Mouse (Mus musculus) forebrain, embryonic 13.5 days (tissue): ENCODE measurements at regions not wholly inside any gene's neighbourhood (a gene's known extent, or its start where the extent isn't known, plus 50 kb on each side); places are given as distances from the start of the nearest gene placed in this dataset.

Experiments used
- ATAC-seq: fragments of 200-750 bp; cut with Nextera tagmentation; 2 replicates; pipeline ENCODE4 v1.8.0; 2017
- H3K27ac ChIP-seq: fragments of 300-500 bp; sonication (generic); 2 replicates; pipeline ENCODE4 v1.5.1; 2015; ENCODE audit warnings: inconsistent platforms, mild to moderate bottlenecking, moderate library complexity
- H3K27me3 ChIP-seq: fragments of 300-500 bp; sonication (generic); 2 replicates; pipeline ENCODE4 v1.6.1; 2015; ENCODE audit warnings: mild to moderate bottlenecking, inconsistent platforms
- H3K36me3 ChIP-seq: fragments of 300-500 bp; sonication (generic); 2 replicates; pipeline ENCODE4 v1.6.1; 2015; ENCODE audit warnings: mild to moderate bottlenecking, inconsistent platforms; ENCODE audit not compliant: poor library complexity, severe bottlenecking
- H3K4me1 ChIP-seq: fragments of 300-500 bp; sonication (generic); 2 replicates; pipeline ENCODE4 v1.6.1; 2015; ENCODE audit warnings: inconsistent platforms
- H3K4me2 ChIP-seq: fragments of 300-500 bp; sonication (generic); 2 replicates; pipeline ENCODE4 v1.6.1; 2015; ENCODE audit warnings: inconsistent platforms, mild to moderate bottlenecking, moderate library complexity
- H3K4me3 ChIP-seq: fragments of 300-500 bp; sonication (generic); 2 replicates; pipeline ENCODE4 v1.5.1; 2015; ENCODE audit warnings: mild to moderate bottlenecking, inconsistent platforms
- H3K9ac ChIP-seq: fragments of 300-500 bp; sonication (generic); 2 replicates; pipeline ENCODE4 v1.6.1; 2015; ENCODE audit warnings: mild to moderate bottlenecking, inconsistent platforms
- H3K9me3 ChIP-seq: fragments of 300-500 bp; sonication (generic); replicated peaks from 2 replicates; pipeline ENCODE4 v1.6.1; 2016; ENCODE audit warnings: inconsistent platforms
- WGBS: fragments of 180-500 bp; shearing (Covaris S2); methylation state at CpG from one replicate; pipeline ENCODE4 v1.1.7; 2015; 5-methylcytosine and 5-hydroxymethylcytosine counted together

DNA sequence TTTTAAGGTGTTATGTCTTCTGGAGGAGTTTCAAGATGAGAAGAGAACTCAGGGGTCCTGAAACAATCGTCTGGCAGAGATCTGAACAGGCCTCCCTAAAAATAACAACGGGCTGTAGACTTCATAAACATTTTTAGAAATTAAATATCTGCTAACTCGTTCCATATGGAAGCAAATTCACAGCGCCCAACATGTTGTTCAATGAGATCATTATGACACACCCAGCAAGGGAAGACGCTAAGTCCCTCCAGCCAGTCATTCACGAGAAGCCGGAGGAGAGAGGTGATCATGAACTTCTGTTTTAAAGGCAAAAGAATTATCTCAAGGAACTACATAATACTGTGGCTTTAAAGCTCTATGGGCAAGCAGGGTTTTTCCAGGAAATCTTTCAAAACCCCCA lies 334.8 kb downstream of the Efna5 start:
- no peak for ATAC-seq
- Histone ChIP-seq H3K27ac (no peak overlapping the region), H3K4me2 (no peak overlapping the region), H3K27me3 (no peaks in the 10 kb centered on the region), H3K4me3 (no peak overlapping the region), H3K4me1 (no peaks in the 10 kb centered on the region), H3K36me3 (no peaks in the 10 kb centered on the region), H3K9ac (no peak overlapping the region), H3K9me3 (no peaks in the 10 kb centered on the region)
- WGBS = 89% methylated on average over 7 of the region's 7 CpGs

GRCm38 (mm10) chr17:62545330-62545729 lies 335.8 kb downstream of the Efna5 start:
- Histone ChIP-seq H3K36me3 (no peaks in the 10 kb centered on the region), H3K9me3 (no peaks in the 10 kb centered on the region), H3K4me1 (no peaks in the 10 kb centered on the region), H3K27me3 (no peaks in the 10 kb centered on the region), H3K9ac (no peak overlapping the region), H3K4me2 (no peak overlapping the region), H3K4me3 (no peak overlapping the region), H3K27ac (no peak overlapping the region)
- 51% methylated on average over 9 of the region's 9 CpGs for WGBS
- ATAC-seq = no peak

DNA sequence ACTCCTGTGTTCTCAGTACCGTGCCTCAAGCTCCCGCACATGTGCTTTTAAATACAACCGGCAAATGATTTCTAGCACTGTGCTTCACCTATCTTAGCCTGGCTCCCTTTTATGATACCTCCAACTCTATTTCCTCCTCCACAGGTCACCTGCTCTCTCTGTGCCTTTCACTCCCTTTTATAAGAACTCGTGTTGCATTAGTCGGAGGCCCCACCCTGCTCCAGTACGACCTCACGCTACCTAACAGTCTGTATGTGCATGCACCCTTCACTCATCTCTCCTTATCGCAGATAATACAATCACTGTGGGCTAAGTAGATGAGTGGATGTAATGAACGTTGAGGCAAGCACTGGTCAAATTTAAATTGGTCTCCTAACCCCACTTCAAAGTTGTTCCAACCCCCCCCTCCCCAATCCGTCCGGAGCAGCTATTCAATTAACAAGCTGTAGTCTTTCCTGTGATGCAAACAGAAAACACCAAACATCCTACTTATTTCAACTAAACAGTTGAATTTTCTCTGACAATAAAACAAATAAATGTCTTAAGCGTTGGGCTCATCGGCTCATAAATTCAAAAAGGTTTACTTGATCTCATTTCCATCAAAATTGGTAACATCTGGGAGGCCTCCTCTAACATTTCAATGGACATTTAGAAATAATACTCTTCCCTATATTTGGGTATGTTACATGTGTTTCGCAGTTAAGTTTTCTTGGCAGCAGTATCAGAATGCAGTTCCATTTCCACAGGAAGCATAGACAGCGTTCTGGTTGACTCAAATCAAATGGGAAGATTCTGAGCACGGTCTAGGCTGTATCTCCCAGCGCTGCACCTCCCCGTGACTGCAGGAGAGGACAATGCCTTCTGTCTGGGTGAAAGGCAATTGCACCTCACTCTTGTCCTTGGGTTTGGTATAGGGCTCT lies 337.8 kb downstream of the Efna5 start:
- 85% methylated on average over 18 of the region's 18 CpGs for WGBS
- H3K4me1 ChIP-seq = no peaks in the 10 kb centered on the region
- H3K27me3 ChIP-seq = no peaks in the 10 kb centered on the region
- no peak overlapping the region for H3K9ac ChIP-seq
- H3K9me3 ChIP-seq = no peaks in the 10 kb centered on the region
- ATAC-seq = no peak
- H3K36me3 ChIP-seq = no peaks in the 10 kb centered on the region
- no peak overlapping the region for H3K4me2 ChIP-seq
- H3K27ac ChIP-seq = no peak overlapping the region
- H3K4me3 ChIP-seq = no peak overlapping the region

DNA sequence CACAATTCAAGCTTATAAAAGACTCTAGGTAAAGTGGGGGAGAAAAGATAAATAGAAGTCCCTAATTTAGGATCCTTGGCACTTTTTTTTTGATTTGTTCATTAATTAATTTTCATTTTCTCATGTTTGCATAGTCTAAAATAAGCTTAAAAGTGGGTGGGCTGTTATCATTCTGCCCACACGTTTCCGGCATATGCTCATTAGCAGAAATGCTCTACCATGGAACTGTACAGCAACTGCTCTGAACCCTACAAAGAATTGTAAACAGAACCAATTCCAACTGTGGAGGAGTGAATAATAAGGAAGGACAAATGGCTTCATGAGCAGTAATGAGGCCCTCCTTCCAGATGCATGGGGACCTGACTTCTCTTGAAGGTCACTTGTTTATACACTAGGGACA lies 351.2 kb downstream of the Efna5 start:
- WGBS = 74% methylated on average over 2 of the region's 2 CpGs
- Histone ChIP-seq H3K9ac (no peak overlapping the region), H3K27me3 (no peaks in the 10 kb centered on the region), H3K9me3 (no peaks in the 10 kb centered on the region), H3K4me3 (no peak overlapping the region), H3K4me1 (no peaks in the 10 kb centered on the region), H3K27ac (no peak overlapping the region), H3K36me3 (no peaks in the 10 kb centered on the region), H3K4me2 (no peak overlapping the region)
- no peak for ATAC-seq

GRCm38 (mm10) chr17:62527556-62527955 lies 353.6 kb downstream of the Efna5 start:
- Histone ChIP-seq H3K9ac (no peak overlapping the region), H3K27me3 (no peaks in the 10 kb centered on the region), H3K36me3 (no peaks in the 10 kb centered on the region), H3K4me2 (no peak overlapping the region), H3K4me1 (no peaks in the 10 kb centered on the region), H3K27ac (no peak overlapping the region), H3K4me3 (no peak overlapping the region), H3K9me3 (no peaks in the 10 kb centered on the region)
- ATAC-seq = no peak
- 91% methylated on average over 2 of the region's 2 CpGs for whole genome bisulfite sequencing

- WGBS = 59% methylated on average over 3 of the region's 3 CpGs
- Histone ChIP-seq H3K27me3 (no peaks in the 10 kb centered on the region), H3K4me1 (no peaks in the 10 kb centered on the region), H3K4me3 (no peak overlapping the region), H3K4me2 (no peak overlapping the region), H3K9me3 (no peaks in the 10 kb centered on the region), H3K36me3 (no peaks in the 10 kb centered on the region), H3K27ac (no peak overlapping the region), H3K9ac (no peak overlapping the region)
- no peak for ATAC-seq
Measured at GRCm38 (mm10) chr17:62513635-62514034, 367.5 kb downstream of the Efna5 start.

GRCm38 (mm10) chr17:62510184-62510583 lies 370.9 kb downstream of the Efna5 start:
- no peaks in the 10 kb centered on the region for H3K9me3 ChIP-seq
- ATAC-seq = no peak
- H3K9ac ChIP-seq = no peak overlapping the region
- H3K36me3 ChIP-seq = no peaks in the 10 kb centered on the region
- no peak overlapping the region for H3K27ac ChIP-seq
- no peak overlapping the region for H3K4me2 ChIP-seq
- WGBS = 92% methylated on average over 4 of the region's 4 CpGs
- no peaks in the 10 kb centered on the region for H3K27me3 ChIP-seq
- H3K4me1 ChIP-seq = no peaks in the 10 kb centered on the region
- H3K4me3 ChIP-seq = no peak overlapping the region

DNA sequence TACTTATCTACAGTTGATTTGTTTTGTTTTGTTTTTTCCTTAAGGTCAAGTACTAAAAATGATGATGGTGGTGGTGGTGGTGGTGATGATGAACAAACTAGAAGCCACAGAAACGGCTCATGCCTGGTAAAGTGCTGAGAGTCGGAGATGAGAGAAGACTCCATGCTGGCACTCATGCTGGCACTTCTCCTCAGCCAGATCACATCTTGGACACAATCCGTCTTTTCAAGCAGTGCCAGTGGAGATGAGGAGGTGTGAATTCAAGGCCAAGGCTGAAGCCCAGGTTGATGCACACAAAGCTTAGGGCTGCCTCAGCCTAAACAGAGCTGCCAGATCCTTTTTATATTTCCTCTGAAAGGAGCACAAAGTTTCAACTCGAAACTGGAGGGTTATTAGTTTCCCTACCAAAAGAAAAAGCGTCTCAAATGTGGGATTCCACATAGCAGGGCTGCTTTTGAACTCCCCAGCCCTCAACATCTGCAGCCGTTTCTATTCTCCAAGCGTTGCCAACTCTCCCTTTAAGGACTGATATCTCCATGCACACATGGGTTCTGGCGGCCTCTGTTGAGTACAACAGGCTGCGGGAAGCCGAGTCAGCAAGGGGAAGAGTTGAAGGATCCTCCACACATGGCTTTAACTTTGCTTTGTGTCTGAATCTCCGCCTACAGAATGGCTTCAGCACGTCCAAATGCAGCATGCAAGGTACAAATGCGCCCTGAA lies 373.2 kb downstream of the Efna5 start:
- Histone ChIP-seq H3K4me1 (no peaks in the 10 kb centered on the region), H3K9me3 (no peaks in the 10 kb centered on the region), H3K9ac (no peak overlapping the region), H3K4me2 (no peak overlapping the region), H3K27ac (no peak overlapping the region), H3K36me3 (no peaks in the 10 kb centered on the region), H3K4me3 (no peak overlapping the region), H3K27me3 (no peaks in the 10 kb centered on the region)
- WGBS = 82% methylated on average over 13 of the region's 13 CpGs
- no peak for ATAC-seq

GRCm38 (mm10) chr17:62504691-62505090 lies 376.4 kb downstream of the Efna5 start:
- H3K27me3 ChIP-seq = no peaks in the 10 kb centered on the region
- no peak for ATAC-seq
- no peak overlapping the region for H3K4me3 ChIP-seq
- no peak overlapping the region for H3K27ac ChIP-seq
- WGBS = 82% methylated on average over 6 of the region's 6 CpGs
- no peak overlapping the region for H3K4me2 ChIP-seq
- H3K9me3 ChIP-seq = no peaks in the 10 kb centered on the region
- no peak overlapping the region for H3K9ac ChIP-seq
- no peaks in the 10 kb centered on the region for H3K4me1 ChIP-seq
- H3K36me3 ChIP-seq = no peaks in the 10 kb centered on the region

GRCm38 (mm10) chr17:62470739-62471138 lies 410.4 kb downstream of the Efna5 start:
- ATAC-seq = no peak
- no peaks in the 10 kb centered on the region for H3K4me1 ChIP-seq
- H3K4me2 ChIP-seq = no peak overlapping the region
- no peak overlapping the region for H3K27ac ChIP-seq
- no peak overlapping the region for H3K4me3 ChIP-seq
- no peaks in the 10 kb centered on the region for H3K9me3 ChIP-seq
- no peaks in the 10 kb centered on the region for H3K27me3 ChIP-seq
- no peak overlapping the region for H3K9ac ChIP-seq
- H3K36me3 ChIP-seq = no peaks in the 10 kb centered on the region
- WGBS = 90% methylated on average over 5 of the region's 5 CpGs

- H3K9me3 ChIP-seq = no peaks in the 10 kb centered on the region
- ATAC-seq = no peak
- no peak overlapping the region for H3K4me3 ChIP-seq
- H3K27me3 ChIP-seq = no peaks in the 10 kb centered on the region
- no peak overlapping the region for H3K9ac ChIP-seq
- no peaks in the 10 kb centered on the region for H3K36me3 ChIP-seq
- 85% methylated on average over 1 of the region's 1 CpGs for WGBS
- no peak overlapping the region for H3K4me2 ChIP-seq
- H3K27ac ChIP-seq = no peak overlapping the region
- H3K4me1 ChIP-seq = no peaks in the 10 kb centered on the region
Measured at GRCm38 (mm10) chr17:62469367-62469766, 411.8 kb downstream of the Efna5 start.

GRCm38 (mm10) chr17:62468859-62469258 lies 412.3 kb downstream of the Efna5 start:
- ATAC-seq = no peak
- WGBS = 87% methylated on average over 7 of the region's 7 CpGs

More at GRCm38 (mm10) chr17:62468859-62469258, 412.3 kb downstream of the Efna5 start:
- Histone ChIP-seq H3K4me2 (no peak overlapping the region), H3K27ac (no peak overlapping the region), H3K4me1 (no peaks in the 10 kb centered on the region), H3K9ac (no peak overlapping the region), H3K36me3 (no peaks in the 10 kb centered on the region), H3K4me3 (no peak overlapping the region), H3K27me3 (no peaks in the 10 kb centered on the region), H3K9me3 (no peaks in the 10 kb centered on the region)
